Mouse (Mus musculus) yolk sac, embryonic 10.5 days (tissue): ENCODE measurements around the gene Lamtor1.
A peak's percentile ranks its signal among the peaks of the same experiment; 100 is the strongest.

Source experiments
- DNase-seq: peaks from one replicate; pipeline ENCODE4 v3.0.0-alpha.2; 2017; ENCODE audit warnings: low spot score

Gene Lamtor1

DNA sequence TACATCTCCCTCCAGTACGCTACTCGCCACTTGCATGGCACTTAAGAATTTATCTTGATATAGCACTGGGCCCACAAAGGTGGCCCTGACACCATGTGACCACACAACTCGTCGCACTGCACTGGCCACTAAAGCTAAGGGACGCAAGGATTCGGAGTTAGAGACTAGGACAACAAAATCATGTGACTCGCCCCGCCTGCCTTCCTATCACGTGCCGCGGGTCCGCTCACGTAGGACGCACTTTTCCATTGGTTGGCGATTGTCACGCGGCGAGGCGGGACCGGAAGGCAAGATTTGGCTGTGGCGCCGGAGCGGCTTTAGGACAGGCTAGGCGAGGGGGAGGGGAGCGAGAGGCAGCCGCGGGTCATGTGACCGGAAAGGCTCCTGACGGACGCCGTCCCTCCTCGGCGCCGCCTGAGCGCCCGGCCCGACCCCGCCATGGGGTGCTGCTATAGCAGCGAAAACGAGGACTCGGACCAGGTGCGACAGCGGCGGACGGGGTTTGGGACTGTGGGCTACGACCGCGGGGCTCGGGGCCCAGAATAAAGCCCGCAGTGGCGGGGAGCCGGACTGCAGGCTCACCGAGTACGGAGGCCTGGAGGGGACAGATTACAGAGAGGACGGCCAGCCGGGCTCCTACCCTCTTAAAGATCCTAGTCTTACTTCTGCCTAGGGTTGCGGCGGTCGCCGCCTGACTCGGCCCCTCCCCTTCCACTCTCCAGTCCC, at the start of gene Lamtor1:
Gene Lamtor1, plus strand, starts transcription at position 344 of the 726 bp plus-strand sequence.
- peak; percentile 99 for DNase-seq

- no peak for DNase-seq
Measured at GRCm38 (mm10) chr7:101857094-101857493, 48.6 kb upstream of the Lamtor1 start, which contains the start of gene Folr2. Gene Folr2 (minus strand): TSS chr7:101857194.

- DNase-seq, result no peak
Measured at GRCm38 (mm10) chr7:101858362-101858761, 47.3 kb upstream of the Lamtor1 start.

- DNase-seq, result no peak
Measured at GRCm38 (mm10) chr7:101860978-101861377, 44.7 kb upstream of the Lamtor1 start.

DNA sequence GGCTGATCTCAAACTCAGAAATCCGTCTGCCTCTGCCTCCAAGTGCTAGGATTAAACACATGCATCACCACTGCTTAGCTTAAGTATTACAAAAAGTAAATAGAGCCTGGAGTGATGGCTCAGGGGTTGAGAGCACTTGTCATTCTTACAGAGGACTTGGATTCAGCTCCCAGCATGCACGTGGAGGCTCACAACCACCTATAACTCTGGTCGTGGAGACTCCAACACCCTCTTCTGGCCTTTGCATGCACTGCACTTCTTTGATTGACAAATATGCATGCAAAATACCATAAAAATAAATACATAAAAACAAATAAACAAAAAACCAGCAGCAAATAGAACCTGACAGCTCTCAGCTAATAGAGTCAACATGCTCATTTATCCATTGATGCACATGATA, 43.4 kb upstream of the Lamtor1 start:
- DNase-seq, result no peak

- no peak for DNase-seq
Measured at GRCm38 (mm10) chr7:101863415-101863814, 42.3 kb upstream of the Lamtor1 start, which contains the start of gene Anapc15. Gene Anapc15 (plus strand): TSS chr7:101863715.

DNA sequence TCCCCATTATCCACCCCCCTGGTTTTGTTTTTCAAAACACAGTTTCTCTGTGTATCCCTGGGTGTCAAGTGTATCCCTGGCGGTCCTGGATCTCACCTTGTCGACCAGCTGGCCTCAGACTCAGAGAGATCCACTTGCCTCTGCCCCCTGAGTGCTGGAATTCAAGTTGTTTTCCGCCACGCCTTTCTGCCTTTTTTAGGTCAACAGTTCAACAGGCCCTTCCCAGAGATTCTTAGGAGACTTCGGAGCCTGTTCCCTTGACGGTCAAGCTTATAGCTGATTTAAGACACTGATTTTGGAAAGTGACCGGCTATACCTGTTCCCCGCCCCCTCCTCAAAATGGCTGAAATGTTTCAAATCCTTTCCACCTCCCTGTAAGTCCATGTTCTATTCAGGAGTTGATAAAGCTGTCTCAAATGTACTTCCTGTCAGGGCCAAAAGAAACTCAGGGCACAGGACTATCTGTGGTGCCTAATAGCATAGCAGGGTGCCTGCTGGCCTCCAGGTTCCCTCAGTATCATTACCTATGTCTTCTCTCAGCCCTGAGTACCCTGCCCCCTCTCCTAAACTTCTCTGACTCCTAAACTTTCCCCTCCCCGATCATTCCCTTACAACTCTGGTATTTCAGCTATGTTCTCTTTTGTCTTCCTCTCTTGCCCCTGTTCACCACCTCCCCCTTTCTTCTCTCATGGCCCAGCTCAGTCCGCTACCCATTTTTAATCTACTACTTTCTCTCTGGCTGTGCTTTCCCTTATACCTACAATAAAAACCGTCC, 39.0 kb upstream of the Lamtor1 start:
- DNase-seq, result no peak

GRCm38 (mm10) chr7:101867482-101867881, 38.2 kb upstream of the Lamtor1 start:
- DNase-seq, result no peak

DNA sequence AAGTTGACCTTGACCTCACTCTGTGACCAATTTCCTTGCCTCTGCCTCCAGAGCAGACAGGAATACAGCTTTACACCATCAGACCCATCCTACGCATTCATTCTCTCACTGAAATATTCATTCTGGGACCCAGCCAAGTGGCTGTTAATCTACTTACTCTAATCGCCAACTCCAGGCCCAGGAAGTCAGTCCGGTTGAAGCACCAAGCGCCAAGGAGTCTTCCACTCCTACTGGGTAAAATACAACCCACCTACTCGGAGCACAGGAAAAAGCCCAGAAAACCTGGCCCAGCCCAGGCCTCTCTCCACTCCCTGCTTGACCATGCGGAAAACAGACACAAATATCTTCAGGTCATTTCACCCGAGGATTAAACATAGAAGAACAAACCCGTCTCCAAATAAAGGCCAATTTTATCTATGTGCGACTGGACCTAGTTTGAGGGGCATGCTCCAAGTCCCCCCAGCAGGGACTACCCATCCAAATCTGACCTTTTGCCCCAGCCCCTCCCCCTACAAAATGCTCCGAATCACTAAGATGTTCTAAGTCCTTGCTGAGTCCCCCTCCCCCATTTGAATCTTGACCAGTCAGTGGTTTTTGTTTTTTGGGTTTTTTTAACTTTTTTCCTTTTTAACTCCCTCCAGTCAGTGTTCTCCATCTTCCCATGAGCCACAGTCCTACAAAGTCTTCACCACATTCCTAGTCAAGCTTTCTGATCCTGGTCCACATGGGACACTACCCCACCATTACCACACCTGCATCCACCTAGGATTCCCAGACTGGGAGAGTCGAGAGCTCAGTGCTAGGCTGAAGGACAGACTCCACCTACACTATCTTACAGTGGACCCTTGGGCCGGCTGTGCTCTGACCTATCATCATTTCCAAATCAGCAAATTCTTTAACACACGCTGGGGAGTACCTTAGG, 37.2 kb upstream of the Lamtor1 start:
- peak; percentile 43 for DNase-seq

- DNase-seq, result no peak
Measured at GRCm38 (mm10) chr7:101869163-101869500, 36.6 kb upstream of the Lamtor1 start.

DNA sequence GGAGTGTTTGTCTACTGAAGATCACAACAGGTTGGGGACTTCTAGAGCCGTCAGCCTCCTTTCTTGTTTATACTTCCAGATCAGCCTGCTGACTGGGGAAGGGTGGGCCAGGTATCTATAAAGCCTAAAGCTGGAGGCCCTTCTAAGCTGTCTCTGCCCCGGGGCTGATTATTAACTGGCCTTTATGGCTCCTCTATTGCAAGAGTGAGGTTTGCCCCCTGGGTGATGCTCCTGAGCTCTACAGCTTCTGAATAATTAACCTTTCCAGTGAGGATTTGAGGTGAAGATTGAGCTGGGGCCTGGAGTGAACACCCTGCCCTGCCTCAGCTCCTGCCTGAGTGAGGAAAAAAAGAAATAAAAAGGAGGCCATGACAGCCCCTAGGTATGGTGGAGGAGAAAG, 35.1 kb upstream of the Lamtor1 start, which contains the start of gene Folr1:
Gene Folr1, minus strand, starts transcription at position 160 of the 400 bp plus-strand sequence.
- peak; percentile 88 for DNase-seq

- DNase-seq, result peak; percentile 84
Measured at GRCm38 (mm10) chr7:101871296-101871695, 34.4 kb upstream of the Lamtor1 start.

GRCm38 (mm10) chr7:101875978-101876377, 29.7 kb upstream of the Lamtor1 start:
- no peak for DNase-seq

GRCm38 (mm10) chr7:101880855-101881254, 24.8 kb upstream of the Lamtor1 start:
- DNase-seq, result no peak

DNA sequence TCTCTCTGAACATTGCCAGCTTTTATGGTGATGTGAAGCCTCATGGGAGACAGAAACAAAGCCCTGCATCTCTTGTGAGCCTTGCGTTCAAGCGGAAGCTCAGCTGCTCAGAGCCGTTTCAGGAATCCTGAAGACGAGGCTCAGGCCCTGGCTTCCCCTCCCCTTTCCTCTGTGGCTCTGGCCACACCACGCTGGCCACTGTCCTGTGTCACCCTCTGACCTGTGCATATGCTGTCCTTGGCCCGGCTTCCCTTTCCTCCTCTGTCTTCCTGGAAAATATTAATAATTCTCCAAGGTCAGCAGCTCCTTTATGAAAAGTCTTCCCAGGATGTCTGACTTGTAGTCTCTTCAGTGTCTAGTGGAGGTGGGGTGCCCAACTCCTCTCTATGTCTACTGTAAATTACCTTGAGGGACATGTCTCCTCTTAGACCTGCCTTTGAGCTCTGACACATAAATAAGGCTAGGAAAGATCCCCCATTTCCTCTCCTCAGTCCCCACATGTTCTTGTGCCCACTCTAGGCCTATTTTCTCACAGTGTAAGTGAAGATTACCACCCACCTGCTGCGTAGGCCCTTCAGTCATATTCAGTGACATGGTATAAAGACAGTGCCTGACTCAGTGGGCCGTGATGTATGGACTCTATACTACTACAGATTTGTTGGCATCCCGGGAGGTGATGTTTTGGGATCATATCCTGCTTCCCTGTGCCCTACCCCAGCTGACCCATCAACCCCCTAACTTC, 23.1 kb upstream of the Lamtor1 start:
- DNase-seq, result no peak

DNA sequence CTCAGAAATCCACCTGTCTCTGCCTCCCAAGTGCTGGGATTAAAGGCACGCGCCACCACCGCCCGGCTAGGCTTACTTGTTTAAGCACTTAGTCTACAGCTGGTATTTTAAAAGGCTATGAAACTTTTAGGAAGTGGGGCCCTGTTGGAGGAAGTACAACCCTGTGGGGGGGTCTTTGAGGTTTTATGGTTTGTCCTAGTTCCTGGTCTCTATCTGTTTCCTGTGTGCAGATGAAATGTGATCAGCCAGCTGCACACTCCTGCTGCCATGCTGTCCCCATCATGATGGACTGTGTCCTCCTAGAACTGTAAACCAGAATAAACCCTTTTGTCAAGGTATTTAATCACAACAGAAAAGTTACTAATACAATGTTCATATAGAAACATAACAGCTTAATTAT, 21.5 kb upstream of the Lamtor1 start:
- no peak for DNase-seq

DNA sequence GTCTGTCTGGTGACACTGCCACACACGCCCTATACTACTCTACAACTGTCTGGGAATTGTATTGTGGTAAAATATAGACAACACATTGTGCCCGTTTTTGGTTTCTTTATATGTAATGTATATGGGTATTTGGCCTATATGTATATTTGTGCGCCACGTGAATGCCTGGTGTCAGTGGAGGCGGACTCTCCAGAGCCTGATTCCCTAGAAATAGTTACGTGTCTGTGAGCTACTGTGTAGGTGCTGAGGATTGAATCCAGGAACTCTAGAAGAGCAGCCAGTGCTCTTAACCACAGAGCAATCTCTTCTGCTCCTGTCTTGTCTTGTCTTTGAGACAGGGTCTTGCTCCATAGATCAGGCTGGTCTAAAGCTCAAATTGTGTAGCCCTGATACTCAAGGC, 19.4 kb upstream of the Lamtor1 start:
- no peak for DNase-seq

- DNase-seq, result no peak
Measured at GRCm38 (mm10) chr7:101888460-101888859, 17.2 kb upstream of the Lamtor1 start.

DNA sequence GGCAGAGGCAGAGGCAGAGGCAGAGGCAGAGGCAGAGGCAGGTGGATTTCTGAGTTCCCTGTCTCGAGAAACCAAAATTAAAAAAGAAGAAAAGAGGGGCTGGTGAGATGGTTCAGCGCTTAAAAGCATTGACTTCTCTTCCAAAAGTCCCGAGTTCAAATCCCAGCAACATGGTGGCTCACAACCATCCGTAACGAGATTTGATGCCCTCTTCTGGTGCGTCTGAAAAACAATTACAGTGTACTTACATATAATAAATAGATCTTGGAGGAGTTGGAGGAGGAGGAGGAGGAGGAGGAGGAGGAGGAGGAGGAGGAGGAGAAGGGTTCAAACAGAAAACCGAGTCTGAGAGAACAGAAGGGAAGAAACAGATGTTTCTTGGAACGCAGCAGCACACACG, 10.0 kb upstream of the Lamtor1 start:
- DNase-seq, result no peak

DNA sequence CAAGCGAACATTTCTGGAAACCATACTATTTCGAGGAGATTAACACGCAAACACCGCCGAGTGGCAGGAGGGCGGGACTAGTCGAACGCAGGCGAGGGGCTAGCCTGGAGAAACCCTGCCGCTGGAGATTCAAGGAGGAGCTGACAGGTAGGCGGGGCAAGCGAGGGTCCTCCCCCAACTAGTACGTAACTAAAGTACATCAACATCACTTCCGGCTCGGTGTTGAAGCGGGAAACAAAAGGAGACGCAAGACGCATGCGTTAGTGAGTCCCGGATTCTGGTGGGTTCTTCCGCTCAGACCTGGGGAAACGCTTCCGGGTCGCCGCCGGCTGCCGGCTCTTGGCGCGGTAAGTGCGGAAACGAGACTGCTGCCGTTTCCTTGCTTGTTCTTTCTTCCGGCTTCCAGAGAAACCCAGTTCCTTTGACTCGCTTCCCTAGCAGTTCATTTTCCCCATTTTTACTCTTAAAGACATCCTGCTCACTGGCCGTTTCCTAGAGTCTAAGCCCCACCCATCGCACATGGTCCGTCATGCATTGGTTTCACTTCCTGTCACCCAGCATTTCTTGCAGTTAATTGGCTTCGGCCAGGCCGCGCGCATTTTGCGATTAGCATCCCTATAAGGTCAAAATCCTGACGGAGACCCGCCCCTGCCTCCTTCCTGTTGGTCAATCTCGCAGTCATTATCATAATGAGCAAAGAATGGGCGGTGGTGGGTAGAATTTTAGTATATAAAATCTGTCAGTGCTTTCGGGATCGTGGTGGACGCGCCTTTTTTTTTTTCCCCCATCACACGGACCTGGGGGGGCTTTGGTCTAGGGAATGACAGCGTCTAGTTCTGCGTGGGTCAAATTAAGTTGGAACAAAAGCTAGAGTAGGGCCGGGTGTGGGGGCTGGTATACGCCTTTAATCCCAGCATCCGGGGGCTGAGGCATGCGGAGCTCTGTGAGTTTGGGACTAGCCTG, 9.3 kb upstream of the Lamtor1 start:
- DNase-seq, result peak; percentile 98
